Mouse (Mus musculus) ES-E14 (cell line): ENCODE data around the gene F13a1. TPM values are rescaled to one million over a fixed set of nuclear protein-coding genes. Genes with fewer than 3 reads are reported as not detected.

Source experiments
- DNase-seq: peaks from one replicate; pipeline ENCODE4 v3.0.0-alpha.2; 2013; ENCODE audit warnings: low read depth, low spot score
- H3K27ac ChIP-seq: 2 replicates; pipeline ENCODE4 v1.5.1; 2012; ENCODE audit warnings: low read depth, mild to moderate bottlenecking, low read length, moderate library complexity, mixed read lengths; ENCODE audit not compliant: poor library complexity, insufficient read depth, severe bottlenecking
- H3K36me3 ChIP-seq: 2 replicates; pipeline ENCODE4 v1.6.1; 2012; ENCODE audit warnings: mild to moderate bottlenecking, low read length, moderate library complexity, mixed read lengths; ENCODE audit not compliant: control insufficient read depth, poor library complexity, insufficient read depth, severe bottlenecking
- H3K4me1 ChIP-seq, 2 experiments: fragments of 150-350 bp in 1 of 2; sonication (generic) in 1 of 2; 2 replicates each; pipeline ENCODE4 v1.6.1; 2012; ENCODE audit warnings: low read length in 2 of 2, mild to moderate bottlenecking in 1 of 2, mixed read lengths in 1 of 2; ENCODE audit not compliant: control insufficient read depth in 2 of 2, insufficient read depth in 2 of 2, poor library complexity in 1 of 2
- H3K4me3 ChIP-seq, 2 experiments: fragments of 150-350 bp in 1 of 2; sonication (generic) in 1 of 2; 2 replicates each; pipeline ENCODE4 v1.5.1; 2012; ENCODE audit warnings: low read length in 2 of 2, low read depth in 1 of 2, mild to moderate bottlenecking in 1 of 2, mixed read lengths in 1 of 2; ENCODE audit not compliant: insufficient read depth in 1 of 2, poor library complexity in 1 of 2, severe bottlenecking in 1 of 2
- H3K9ac ChIP-seq: 2 replicates; pipeline ENCODE4 v1.6.1; 2012; ENCODE audit warnings: low read depth, mild to moderate bottlenecking, low read length, mixed read lengths; ENCODE audit not compliant: poor library complexity, insufficient read depth, severe bottlenecking
- H3K9me3 ChIP-seq: fragments of 150-350 bp; sonication (generic); 2 replicates; pipeline ENCODE4 v1.6.1; 2012; ENCODE audit warnings: low read depth, mild to moderate bottlenecking, low read length; ENCODE audit not compliant: control insufficient read depth, insufficient read depth
- CHD2 ChIP-seq: IDR thresholded peaks from 2 replicates; pipeline ENCODE4 v1.6.1; 2014; ENCODE audit warnings: mild to moderate bottlenecking, low read depth, low read length, inconsistent platforms
- HCFC1 ChIP-seq: IDR thresholded peaks from 2 replicates; pipeline ENCODE4 v1.6.1; 2012; ENCODE audit warnings: low read length, inconsistent platforms, borderline replicate concordance; ENCODE audit not compliant: insufficient read depth
- MAFK ChIP-seq: IDR thresholded peaks from 2 replicates; pipeline ENCODE4 v1.6.1; 2014; ENCODE audit warnings: mild to moderate bottlenecking, low read depth, low read length, inconsistent platforms; ENCODE audit not compliant: insufficient read depth
- ZC3H11A ChIP-seq: IDR thresholded peaks from 2 replicates; pipeline ENCODE4 v1.6.1; 2012; ENCODE audit warnings: low read depth, mild to moderate bottlenecking, inconsistent platforms, low read length, borderline replicate concordance
- ZNF384 ChIP-seq: IDR thresholded peaks from 2 replicates; pipeline ENCODE4 v1.6.1; 2012; ENCODE audit warnings: low read depth, low read length, inconsistent platforms
- in situ Hi-C, 2 experiments: fragments of 600-800 bp; cut with MboI; formaldehyde crosslinking; loops; one replicate each; pipeline ENCODE4 v1.15.1; 2025; ENCODE audit warnings: low sequenced_read_pairs in 2 of 2, inconsistent platforms in 1 of 2; ENCODE audit not compliant: unreplicated experiment in 2 of 2
- total RNA-seq: library from RNA; depleted of rRNA; stranded (reverse); fragments of 300-350 nt; gene quantifications from 2 replicates; pipeline ENCODE4 v1.2.3, GENCODE M21; 2012

F13a1 gene
- total RNA-seq, 1 experiment, result not detected

- TF ChIP-seq CHD2, result no peak
- in situ Hi-C loops, result no loop called here
- H3K36me3 ChIP-seq, result no peaks in the 10 kb centered on the region
Measured at GRCm38 (mm10) chr13:37010771-37011170, 39.3 kb downstream of the F13a1 start.

GRCm38 (mm10) chr13:37006224-37006623 is 43.8 kb downstream of the F13a1 start:
- Histone ChIP-seq H3K4me1 (no peaks in the 10 kb centered on the region), H3K9ac (no peak overlapping the region), H3K36me3 (no peaks in the 10 kb centered on the region), H3K9me3 (no peaks in the 10 kb centered on the region), H3K27ac (no peak overlapping the region), H3K4me3 (no peak overlapping the region)
- in situ Hi-C loops, result no loop called here
- TF ChIP-seq ZC3H11A (no peak), ZNF384 (no peak)
- no peak for DNase-seq

More at GRCm38 (mm10) chr13:37010771-37011170, 39.3 kb downstream of the F13a1 start:
- no peaks in the 10 kb centered on the region for H3K4me1 ChIP-seq
- H3K9me3 ChIP-seq, result no peaks in the 10 kb centered on the region
- H3K4me3 ChIP-seq, result no peak overlapping the region
- no peak overlapping the region for H3K9ac ChIP-seq
- no peak for DNase-seq
- H3K27ac ChIP-seq, result no peak overlapping the region

- H3K9ac ChIP-seq, result no peak overlapping the region
- H3K4me3 ChIP-seq, result no peak overlapping the region
- no peaks in the 10 kb centered on the region for H3K36me3 ChIP-seq
- H3K9me3 ChIP-seq, result no peaks in the 10 kb centered on the region
- in situ Hi-C loops, result no loop called here
- TF ChIP-seq ZNF384, result no peak
- TF ChIP-seq HCFC1, result no peak
- no peak for TF ChIP-seq ZC3H11A
- TF ChIP-seq MAFK, result no peak
- TF ChIP-seq CHD2, result no peak
- DNase-seq, result no peak
- no peak overlapping the region for H3K27ac ChIP-seq
- H3K4me1 ChIP-seq, result no peaks in the 10 kb centered on the region
Measured at GRCm38 (mm10) chr13:36999210-36999705, 50.8 kb downstream of the F13a1 start.

- no peaks in the 10 kb centered on the region for H3K4me1 ChIP-seq
- H3K9me3 ChIP-seq, result no peaks in the 10 kb centered on the region
- no peak for TF ChIP-seq CHD2
- no peak for TF ChIP-seq ZC3H11A
- no peak for TF ChIP-seq ZNF384
- TF ChIP-seq HCFC1, result no peak
- no peak for TF ChIP-seq MAFK
- H3K9ac ChIP-seq, result no peak overlapping the region
- in situ Hi-C loops, result no loop called here
- H3K27ac ChIP-seq, result no peak overlapping the region
- H3K36me3 ChIP-seq, result no peaks in the 10 kb centered on the region
- no peak overlapping the region for H3K4me3 ChIP-seq
- DNase-seq, result no peak
Measured at GRCm38 (mm10) chr13:36993593-36993992, 56.5 kb downstream of the F13a1 start.

- no peak for DNase-seq
- Histone ChIP-seq H3K4me1 (no peaks in the 10 kb centered on the region), H3K36me3 (no peaks in the 10 kb centered on the region), H3K27ac (no peak overlapping the region), H3K9ac (no peak overlapping the region), H3K9me3 (no peaks in the 10 kb centered on the region), H3K4me3 (no peak overlapping the region)
- in situ Hi-C loops, result no loop called here
- TF ChIP-seq MAFK, result no peak
- no peak for TF ChIP-seq HCFC1
- no peak for TF ChIP-seq ZC3H11A
- no peak for TF ChIP-seq ZNF384
- TF ChIP-seq CHD2, result no peak
Measured at GRCm38 (mm10) chr13:36988392-36988791, 61.7 kb downstream of the F13a1 start.
